Mouse (Mus musculus): Measurements from ENCODE around the gene Tlk2.

Gene Tlk2

GRCm38 (mm10) chr11:105261601-105262351 is 83.2 kb downstream of the Tlk2 start:
- DNase-seq (ENCODE audit: low spot score) = no peak

- DNase-seq (ENCODE audit: low spot score) = no peak
Measured at GRCm38 (mm10) chr11:105264506-105264905, 85.9 kb downstream of the Tlk2 start.

- DNase-seq (ENCODE audit: low spot score) = no peak
Measured at GRCm38 (mm10) chr11:105264988-105265387, 86.4 kb downstream of the Tlk2 start.

GRCm38 (mm10) chr11:105270155-105270554 is 91.5 kb downstream of the Tlk2 start:
- no peak for DNase-seq (ENCODE audit: low spot score)

- DNase-seq (ENCODE audit: low spot score) = no peak
Measured at GRCm38 (mm10) chr11:105280456-105280855, 101.8 kb downstream of the Tlk2 start.

- no peak for DNase-seq (ENCODE audit: low spot score)
Measured at GRCm38 (mm10) chr11:105281291-105281690, 102.7 kb downstream of the Tlk2 start.

- no peak for DNase-seq (ENCODE audit: low spot score)
Measured at GRCm38 (mm10) chr11:105281763-105282459, 103.3 kb downstream of the Tlk2 start.

GRCm38 (mm10) chr11:105282460-105282859 is 103.9 kb downstream of the Tlk2 start:
- peak; percentile 19 for DNase-seq (ENCODE audit: low spot score)

GRCm38 (mm10) chr11:105283016-105283415 is 104.4 kb downstream of the Tlk2 start:
- no peak for DNase-seq (ENCODE audit: low spot score)

GRCm38 (mm10) chr11:105285720-105286119 is 107.1 kb downstream of the Tlk2 start:
- DNase-seq (ENCODE audit: low spot score) = peak; percentile 80

GRCm38 (mm10) chr11:105289403-105289802 is 110.8 kb downstream of the Tlk2 start:
- DNase-seq (ENCODE audit: low spot score) = no peak

GRCm38 (mm10) chr11:105291681-105292123 is 113.1 kb downstream of the Tlk2 start:
- DNase-seq (ENCODE audit: low spot score) = peak; percentile 36

- DNase-seq (ENCODE audit: low spot score) = peak; percentile 84
Measured at GRCm38 (mm10) chr11:105292124-105293071, 113.8 kb downstream of the Tlk2 start, which contains the start of gene Mrc2. TSS of gene Mrc2 (plus strand) at chr11:105292643.

GRCm38 (mm10) chr11:105293101-105293581 is 114.5 kb downstream of the Tlk2 start:
- DNase-seq (ENCODE audit: low spot score) = peak; percentile 73

- no peak for DNase-seq (ENCODE audit: low spot score)
Measured at GRCm38 (mm10) chr11:105293901-105294494, 115.4 kb downstream of the Tlk2 start.

GRCm38 (mm10) chr11:105296084-105296483 is 117.5 kb downstream of the Tlk2 start:
- DNase-seq (ENCODE audit: low spot score) = no peak

GRCm38 (mm10) chr11:105310197-105310596 is 131.6 kb downstream of the Tlk2 start:
- DNase-seq (ENCODE audit: low spot score) = no peak

- DNase-seq (ENCODE audit: low spot score) = no peak
Measured at GRCm38 (mm10) chr11:105311291-105311975, 132.8 kb downstream of the Tlk2 start.

- peak; percentile 16 for DNase-seq (ENCODE audit: low spot score)
Measured at GRCm38 (mm10) chr11:105312311-105312942, 133.8 kb downstream of the Tlk2 start.

GRCm38 (mm10) chr11:105312972-105313632 is 134.5 kb downstream of the Tlk2 start:
- DNase-seq (ENCODE audit: low spot score) = peak; percentile 55
